Mouse (Mus musculus) lung, adult 2 months (tissue): ENCODE results near the gene Ppm1m.

ENCODE experiments used
- CTCF ChIP-seq: fragments of 200-500 bp; IDR thresholded peaks from 2 replicates; pipeline ENCODE4 v1.5.1; 2011; ENCODE audit warnings: mild to moderate bottlenecking, low read length, control low read depth; ENCODE audit not compliant: insufficient read depth
- POLR2A ChIP-seq: fragments of 200-500 bp; IDR thresholded peaks from 2 replicates; pipeline ENCODE4 v1.6.1; 2011; ENCODE audit warnings: low read depth, mild to moderate bottlenecking, control low read depth, low read length, borderline replicate concordance; ENCODE audit errors: extremely low read depth

DNA sequence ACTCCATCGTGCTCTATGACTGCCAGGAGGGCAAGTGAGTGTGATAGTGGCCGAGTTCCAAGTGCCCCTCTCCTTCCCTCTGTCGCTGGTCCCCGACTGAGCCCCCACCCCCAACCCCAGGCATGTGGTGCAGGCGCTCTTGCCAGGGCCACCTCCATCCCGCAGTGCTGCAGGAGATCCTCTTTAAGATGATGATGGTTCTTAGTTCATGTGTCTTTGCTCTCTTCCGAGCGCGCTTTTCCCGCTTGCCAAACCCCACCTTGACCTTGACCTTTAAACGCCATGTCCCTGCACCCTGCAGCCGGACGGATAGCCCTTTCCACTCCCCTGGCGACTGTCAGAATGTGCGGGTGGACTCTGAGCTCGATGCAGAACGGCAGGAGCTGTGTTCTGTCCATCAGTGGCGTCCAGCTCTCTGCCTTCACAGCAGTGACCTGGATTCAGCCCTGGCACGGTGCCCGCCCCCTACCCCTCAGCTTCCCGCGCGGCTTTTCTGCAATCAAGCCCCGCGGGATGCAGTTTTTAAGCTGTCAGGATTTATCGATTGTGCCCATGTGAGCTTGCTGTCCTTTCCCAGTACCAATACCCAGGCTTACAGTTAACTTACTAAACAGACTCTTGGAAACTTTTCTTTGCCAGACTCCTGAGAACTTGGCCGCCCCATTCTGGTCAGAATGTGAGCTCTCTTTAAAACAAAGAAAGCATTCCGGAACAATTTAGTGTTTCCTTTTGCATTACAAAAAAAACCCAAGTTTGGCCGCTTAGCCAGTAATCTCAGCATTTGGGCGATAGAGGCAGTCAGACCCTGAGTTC, 28.0 kb downstream of the Ppm1m start:
- TF ChIP-seq POLR2A (peak; percentile 10; the same call in 1 of the 2 replicates), CTCF (no peak)
